Mouse (Mus musculus) spleen, adult 12 weeks (tissue): ENCODE results near the gene Coro1c.

Experiments
- DNase-seq: peaks from one replicate; pipeline ENCODE4 v3.0.0; 2022; ENCODE audit warnings: low spot score

Coro1c gene

GRCm38 (mm10) chr5:113796401-113797148, 112.0 kb downstream of the Coro1c start:
- no peak for DNase-seq
